Mouse (Mus musculus) lung, postnatal 0 days (tissue): Measurements from ENCODE around the gene Cyp2w1. TPM values are rescaled to one million over a fixed set of nuclear protein-coding genes. Genes with fewer than 3 reads are reported as not detected.

Source experiments
- ATAC-seq: fragments of 200-750 bp; cut with Nextera tagmentation; 2 replicates; pipeline ENCODE4 v1.8.0; 2017; ENCODE audit warnings: moderate library complexity
- DNase-seq: peaks from one replicate; pipeline ENCODE4 v3.0.0-alpha.2; 2016; ENCODE audit warnings: low spot score
- H3K27ac ChIP-seq: fragments of 300-500 bp; sonication (generic); 2 replicates; pipeline ENCODE4 v1.5.1; 2014; ENCODE audit warnings: antibody characterized with exemption, mild to moderate bottlenecking, low read length, mixed read lengths
- H3K27me3 ChIP-seq: fragments of 300-500 bp; sonication (generic); replicated peaks from 2 replicates; pipeline ENCODE4 v1.6.1; 2014; ENCODE audit warnings: low read length, mixed read lengths; ENCODE audit not compliant: insufficient read depth
- H3K36me3 ChIP-seq: fragments of 300-500 bp; sonication (generic); 2 replicates; pipeline ENCODE4 v1.6.1; 2014; ENCODE audit warnings: low read length, mixed read lengths; ENCODE audit not compliant: insufficient read depth
- H3K4me1 ChIP-seq: fragments of 300-500 bp; sonication (generic); 2 replicates; pipeline ENCODE4 v1.6.1; 2014; ENCODE audit warnings: antibody characterized with exemption, low read depth, low read length, mixed read lengths; ENCODE audit not compliant: insufficient read depth
- H3K4me2 ChIP-seq: fragments of 300-500 bp; sonication (generic); replicated peaks from 2 replicates; pipeline ENCODE4 v1.6.1; 2014; ENCODE audit warnings: low read depth, mild to moderate bottlenecking, low read length, moderate library complexity, mixed read lengths
- H3K4me3 ChIP-seq: fragments of 300-500 bp; sonication (generic); 2 replicates; pipeline ENCODE4 v1.5.1; 2014; ENCODE audit warnings: low read depth, low read length
- H3K9ac ChIP-seq: fragments of 300-500 bp; sonication (generic); replicated peaks from 2 replicates; pipeline ENCODE4 v1.6.1; 2014; ENCODE audit warnings: low read depth, mild to moderate bottlenecking
- H3K9me3 ChIP-seq: fragments of 300-500 bp; sonication (generic); 2 replicates; pipeline ENCODE4 v1.6.1; 2016; ENCODE audit warnings: low read length, mixed read lengths
- CTCF ChIP-seq: IDR thresholded peaks from 2 replicates; pipeline ENCODE4 v1.5.1; 2016; ENCODE audit warnings: antibody characterized with exemption, mild to moderate bottlenecking
- EP300 ChIP-seq: IDR thresholded peaks from 2 replicates; pipeline ENCODE4 v1.6.1; 2016; ENCODE audit warnings: antibody characterized with exemption, mild to moderate bottlenecking, control low read depth
- whole genome bisulfite sequencing: fragments of 180-500 bp; shearing (Covaris S2); extraction: QIAGEN DNeasy Blood & Tissue Kit; methylation state at CpG from one replicate; pipeline ENCODE4 v1.1.7; 2014; 5-methylcytosine and 5-hydroxymethylcytosine counted together
- polyA plus RNA-seq: library from polyadenylated mRNA; unstranded; fragments of >200 nt; fragmentation: Nextera tagmentation; extraction: Ambion mirVana; gene quantifications from 2 replicates; pipeline ENCODE4 v1.2.1, GENCODE M21; 2015

Cyp2w1 gene
- polyA plus RNA-seq, 1 experiment from 2014 or later: not detected

DNA sequence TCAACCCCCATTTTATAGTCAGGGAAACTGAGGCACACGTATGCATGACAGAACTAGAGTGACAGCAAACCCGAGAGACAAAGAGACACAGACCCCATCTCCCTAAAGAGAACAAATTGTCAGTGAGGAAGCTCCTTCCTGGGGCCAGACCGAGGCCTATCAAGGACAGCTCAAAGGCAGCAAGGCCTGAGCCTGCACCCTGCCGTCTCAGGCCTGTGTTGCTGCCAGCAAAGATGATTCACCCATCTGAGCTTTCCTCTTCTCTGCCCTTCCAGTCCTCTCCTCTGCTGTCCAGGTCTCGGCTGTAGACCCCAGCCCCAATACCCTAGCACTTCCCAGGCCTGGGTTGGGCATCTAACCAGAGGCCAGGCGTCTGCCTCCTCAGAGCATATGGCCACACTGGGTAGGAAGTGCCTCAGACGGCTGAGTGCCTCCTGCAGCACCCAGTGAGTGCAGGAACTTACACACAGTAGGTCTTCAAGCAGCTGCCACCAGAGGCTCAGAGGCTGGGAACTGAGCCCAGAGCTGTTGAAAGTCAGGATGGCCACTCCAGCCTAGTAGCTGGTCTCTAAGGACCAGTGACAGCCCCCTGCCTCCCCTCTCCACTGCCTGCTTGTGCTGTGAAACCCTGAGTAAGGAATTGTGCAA, 25.3 kb upstream of the Cyp2w1 start:
- H3K4me1 ChIP-seq: peaks cover 9% of the 10 kb centered on the region; the same call in 1 of the 2 replicates
- no peak overlapping the region for H3K4me3 ChIP-seq
- peaks cover 10% of the 10 kb centered on the region; the same call in 1 of the 2 replicates for H3K27me3 ChIP-seq
- no peaks in the 10 kb centered on the region for H3K9me3 ChIP-seq
- 71% methylated on average over 7 of the region's 7 CpGs for WGBS
- TF ChIP-seq EP300: no peak
- no peak overlapping the region for H3K9ac ChIP-seq
- no peak overlapping the region for H3K4me2 ChIP-seq
- no peak overlapping the region for H3K27ac ChIP-seq
- no peak for DNase-seq
- H3K36me3 ChIP-seq: no peaks in the 10 kb centered on the region
- ATAC-seq: no peak

DNA sequence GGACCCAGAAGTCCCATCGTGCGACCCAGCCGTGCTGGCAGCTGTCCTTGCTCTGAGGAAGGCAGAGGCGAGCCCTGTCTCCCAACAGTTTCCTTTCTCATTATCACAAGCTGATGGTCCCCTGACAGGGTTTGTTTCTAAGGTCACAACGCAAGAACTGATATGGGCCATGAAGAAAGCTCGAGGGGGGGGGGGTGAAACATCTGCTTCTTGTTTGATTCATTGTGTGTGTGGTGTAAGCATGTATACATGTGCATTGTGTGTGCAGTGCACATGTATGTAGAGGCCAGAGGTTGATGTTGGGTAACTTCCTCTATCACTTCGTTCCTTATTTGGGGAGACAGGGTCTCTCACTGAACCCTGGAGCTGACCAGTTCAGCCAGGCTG, 24.8 kb upstream of the Cyp2w1 start:
- peaks cover 9% of the 10 kb centered on the region; the same call in 1 of the 2 replicates for H3K4me1 ChIP-seq
- H3K4me2 ChIP-seq: no peak overlapping the region
- no peak overlapping the region for H3K27ac ChIP-seq
- H3K9ac ChIP-seq: no peak overlapping the region
- no peaks in the 10 kb centered on the region for H3K36me3 ChIP-seq
- H3K27me3 ChIP-seq: peaks cover 10% of the 10 kb centered on the region; the same call in 1 of the 2 replicates
- ATAC-seq (no peak), DNase-seq (no peak)
- no peaks in the 10 kb centered on the region for H3K9me3 ChIP-seq
- WGBS: 45% methylated on average over 7 of the region's 7 CpGs
- TF ChIP-seq CTCF: no peak
- TF ChIP-seq EP300: no peak
- H3K4me3 ChIP-seq: no peak overlapping the region

DNA sequence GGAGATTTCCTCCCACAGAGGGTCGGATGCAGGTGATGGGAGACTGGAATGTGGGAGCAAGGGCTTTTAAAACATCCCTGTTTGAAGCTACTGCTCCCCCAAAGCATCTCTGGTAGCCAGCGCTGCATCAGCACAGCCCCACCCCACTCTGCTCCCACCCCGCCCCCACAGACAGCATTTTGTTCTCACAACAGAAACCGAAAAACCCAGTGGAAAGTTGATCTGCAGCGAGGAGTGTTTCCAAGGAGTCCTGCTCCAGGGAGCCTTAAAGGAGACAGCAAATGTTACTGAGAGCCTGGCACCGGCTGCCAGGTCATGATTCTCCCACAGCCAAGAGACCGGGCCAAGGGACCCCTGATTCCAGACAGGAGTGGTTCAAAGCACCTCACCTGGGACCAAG, 21.7 kb upstream of the Cyp2w1 start:
- TF ChIP-seq CTCF (no peak), EP300 (no peak)
- Histone ChIP-seq H3K4me3 (no peak overlapping the region), H3K27ac (no peak overlapping the region), H3K9ac (no peak overlapping the region), H3K27me3 (peaks cover 3% of the 10 kb centered on the region; the same call in 1 of the 2 replicates), H3K36me3 (no peaks in the 10 kb centered on the region; the same call in 1 of the 2 replicates), H3K9me3 (no peaks in the 10 kb centered on the region), H3K4me2 (no peak overlapping the region), H3K4me1 (0 out of 2 replicates have a peak, but pooled peaks cover under 1% of the 10 kb centered on the region)
- 65% methylated on average over 7 of the region's 7 CpGs for WGBS
- ATAC-seq (no peak), DNase-seq (no peak)

DNA sequence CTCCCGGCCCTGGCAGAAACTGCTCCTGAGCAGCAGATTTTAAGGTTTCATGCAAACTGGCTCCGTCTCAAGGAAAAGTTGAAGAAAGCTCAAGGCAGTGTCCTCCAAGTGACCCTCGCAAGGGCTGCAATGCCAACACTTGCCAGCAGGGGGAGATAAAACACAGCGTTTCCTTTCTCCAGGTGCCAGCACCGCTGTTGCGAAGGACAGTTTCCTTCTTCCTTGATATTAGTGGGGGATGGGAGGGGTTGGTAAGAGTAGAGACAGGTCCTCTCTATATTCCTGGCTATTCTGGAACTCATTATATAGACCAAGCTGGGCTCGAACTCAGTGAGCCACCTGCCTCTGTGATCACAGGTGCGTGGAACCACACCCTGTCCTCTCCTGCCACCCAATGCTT, 20.7 kb upstream of the Cyp2w1 start:
- DNase-seq: peak; percentile 78
- Histone ChIP-seq H3K36me3 (no peaks in the 10 kb centered on the region; the same call in 1 of the 2 replicates), H3K9me3 (no peaks in the 10 kb centered on the region), H3K4me1 (no peaks in the 10 kb centered on the region), H3K4me2 (no peak overlapping the region), H3K4me3 (no peak overlapping the region), H3K9ac (no peak overlapping the region), H3K27ac (no peak overlapping the region), H3K27me3 (no peaks in the 10 kb centered on the region)
- 15% methylated on average over 8 of the region's 8 CpGs for WGBS
- ATAC-seq: peak; percentile 51
- TF ChIP-seq CTCF (peak; percentile 99), EP300 (no peak)

DNA sequence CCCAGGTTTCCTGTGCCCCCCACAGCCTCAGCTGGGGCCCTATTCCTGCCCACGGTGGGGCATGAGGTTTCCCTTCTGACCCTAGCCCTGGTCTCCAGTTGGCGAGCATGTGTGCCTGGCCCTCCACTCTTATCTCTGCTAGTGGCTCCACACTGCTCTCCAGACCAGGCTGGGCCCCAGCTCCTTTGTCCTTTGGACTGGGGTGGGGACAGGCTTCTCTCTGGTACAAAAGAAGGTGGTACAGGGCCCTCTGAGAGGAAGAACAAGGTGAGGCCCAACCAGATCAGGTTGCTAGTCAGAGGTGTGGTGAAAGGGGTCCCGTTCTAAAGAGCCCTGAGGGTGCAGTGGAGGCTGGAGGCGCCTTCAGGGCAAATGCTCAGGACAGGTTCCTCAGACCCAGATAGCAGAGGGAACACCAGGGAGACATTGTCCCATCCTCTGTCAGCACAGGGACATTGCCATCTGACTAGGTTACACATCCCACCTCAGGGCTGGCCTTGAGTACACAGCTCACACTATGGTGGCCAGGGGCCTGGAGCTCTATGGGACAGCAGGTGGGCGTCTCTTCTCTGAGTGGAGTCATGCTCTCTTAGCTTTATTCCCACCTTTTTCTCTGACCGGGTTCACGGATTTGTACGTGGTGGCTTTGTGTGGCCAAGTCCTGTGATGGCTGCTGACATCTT, 19.7 kb upstream of the Cyp2w1 start:
- Histone ChIP-seq H3K27me3 (no peaks in the 10 kb centered on the region), H3K27ac (no peak overlapping the region), H3K36me3 (no peaks in the 10 kb centered on the region; the same call in 1 of the 2 replicates), H3K4me1 (no peaks in the 10 kb centered on the region), H3K4me3 (no peak overlapping the region), H3K9me3 (no peaks in the 10 kb centered on the region), H3K9ac (no peak overlapping the region), H3K4me2 (no peak overlapping the region)
- WGBS: 76% methylated on average over 8 of the region's 8 CpGs
- DNase-seq: no peak
- TF ChIP-seq EP300: no peak
- no peak for TF ChIP-seq CTCF
- no peak for ATAC-seq

DNA sequence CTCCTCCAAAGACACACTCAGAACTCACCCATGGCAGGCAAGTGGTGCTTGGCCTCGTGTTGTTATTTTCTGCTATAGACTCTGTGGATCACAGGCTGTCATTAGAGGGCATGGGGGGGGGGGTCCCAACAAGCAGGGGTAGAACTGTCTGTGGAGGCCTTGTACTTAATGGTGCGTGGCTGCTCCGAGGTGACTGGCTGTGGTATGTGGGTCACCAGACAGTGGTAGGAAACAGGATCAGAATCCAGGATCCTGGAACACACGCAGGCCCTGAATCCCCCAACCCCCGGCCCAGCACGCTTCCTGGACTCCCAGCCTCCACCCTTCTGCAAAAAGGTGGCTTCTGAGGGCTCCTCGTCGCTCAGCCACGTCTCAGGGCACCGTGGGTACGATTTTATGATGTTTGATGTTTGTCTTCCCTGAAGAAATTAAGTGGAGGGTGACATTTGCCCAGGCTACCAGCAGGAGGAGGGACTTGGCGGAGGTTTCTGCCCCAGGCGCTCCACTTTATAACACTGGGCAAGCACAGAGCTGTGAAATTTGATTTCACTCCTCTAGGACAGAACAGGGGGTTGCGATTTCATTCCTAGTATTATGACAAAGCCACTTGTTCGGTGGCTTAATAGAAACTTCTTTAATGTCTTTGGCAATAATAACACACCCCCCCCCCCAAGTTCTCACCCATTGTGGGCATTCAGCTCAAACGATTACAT, 19.0 kb upstream of the Cyp2w1 start:
- Histone ChIP-seq H3K4me3 (no peak overlapping the region), H3K36me3 (peaks cover 4% of the 10 kb centered on the region; the same call in 1 of the 2 replicates), H3K9ac (no peak overlapping the region), H3K27ac (no peak overlapping the region), H3K4me1 (no peaks in the 10 kb centered on the region), H3K4me2 (no peak overlapping the region), H3K9me3 (no peaks in the 10 kb centered on the region), H3K27me3 (no peaks in the 10 kb centered on the region)
- peak; percentile 3 for DNase-seq
- TF ChIP-seq EP300 (no peak), CTCF (no peak)
- no peak for ATAC-seq
- WGBS: 77% methylated on average over 16 of the region's 16 CpGs
